Mouse (Mus musculus) thymus, adult 2 months (tissue): ENCODE measurements around the gene Fhl3.

ENCODE experiments used
- CTCF ChIP-seq: fragments of 200-500 bp; IDR thresholded peaks from 2 replicates; pipeline ENCODE4 v1.5.1; 2012; ENCODE audit warnings: mild to moderate bottlenecking, control low read depth, low read length, moderate library complexity, borderline replicate concordance; ENCODE audit not compliant: control insufficient read depth, poor library complexity, insufficient read depth; ENCODE audit errors: extremely low read depth
- POLR2A ChIP-seq: fragments of 200-500 bp; IDR thresholded peaks from 2 replicates; pipeline ENCODE4 v1.6.1; 2012; ENCODE audit warnings: mild to moderate bottlenecking, low read length, control low read depth, moderate library complexity; ENCODE audit not compliant: control insufficient read depth, poor library complexity, insufficient read depth; ENCODE audit errors: extremely low read depth

DNA sequence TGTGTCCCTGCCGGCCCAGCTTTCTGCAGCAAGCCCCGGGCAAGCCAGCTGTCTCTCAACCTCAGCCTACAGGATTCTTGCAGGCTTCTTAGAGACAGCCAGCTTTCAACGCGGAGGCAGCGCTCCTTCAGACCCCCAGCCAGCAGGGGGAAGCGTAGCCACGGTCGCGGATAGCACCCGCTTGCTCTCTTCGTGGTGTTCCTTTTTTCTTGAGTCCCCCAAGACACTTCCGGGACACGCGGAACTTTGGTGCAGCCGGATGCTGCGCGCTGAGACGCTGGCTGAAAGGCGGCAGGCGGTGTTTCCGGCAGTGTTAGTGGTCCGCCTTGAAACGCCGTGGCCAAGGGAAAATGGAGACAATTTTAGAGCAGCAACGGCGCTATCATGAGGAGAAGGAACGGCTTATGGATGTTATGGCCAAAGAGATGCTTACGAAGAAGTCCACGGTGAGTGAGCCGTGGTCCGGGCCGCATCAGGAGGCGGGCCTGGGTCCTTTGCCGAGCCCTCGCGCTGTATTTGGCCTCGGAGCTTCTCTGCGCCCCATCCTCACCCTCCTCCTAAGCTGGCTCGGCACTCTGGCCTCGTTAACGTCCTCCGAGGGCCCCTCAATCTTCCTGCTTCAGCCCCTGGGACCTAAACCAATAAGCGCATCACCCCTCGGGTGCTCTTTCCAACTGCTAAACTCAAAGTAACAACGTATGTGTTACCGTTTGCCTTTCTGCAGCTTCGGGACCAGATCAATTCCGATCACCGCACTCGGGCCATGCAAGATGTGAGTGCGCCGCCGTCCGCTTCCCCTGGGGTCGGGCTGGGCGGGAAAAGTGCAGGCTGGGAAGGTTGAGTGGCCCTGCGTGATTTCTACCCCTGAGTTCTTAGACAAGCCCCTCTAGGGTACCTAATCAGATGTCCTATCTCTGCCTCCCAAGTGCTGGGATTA, 14.3 kb downstream of the Fhl3 start, which contains the start of gene Sf3a3:
- TF ChIP-seq CTCF (peak; percentile 83), POLR2A (peak; percentile 31; the same call in 1 of the 2 replicates)
